Comparison of ENCODE assay signal across 9 mouse cellular contexts in genomic region chr10:61919924-61920654, GRCm38 (mm10). TPM values are rescaled to one million over a fixed set of nuclear protein-coding genes. Genes with fewer than 3 reads are reported as not detected.
DNase-seq lines count a peak whose midpoint lies in the region; ATAC-seq and TF ChIP-seq lines count a peak whose summit lies in the region.
"Had no signal": no experiment of that assay in that cellular context is flagged by ENCODE, and none has a peak within 500 bp of the region (broad histone marks: within the 10 kb centered on the region; RNA-seq: fewer than 3 reads in every experiment).

No protein-coding gene starts in this region.

- H3K9ac ChIP-seq in liver, embryonic 12.5 days, result no peak overlapping the region
- H3K9ac ChIP-seq in liver, postnatal 0 days (replicated peaks), result no peak overlapping the region
- H3K9ac ChIP-seq in forebrain, postnatal 0 days, result no peak overlapping the region
- H3K9ac ChIP-seq: midbrain, embryonic 12.5 days had no signal

- no peak for ATAC-seq in liver, embryonic 12.5 days
- ATAC-seq in liver, postnatal 0 days, result no peak
- no peak for ATAC-seq in forebrain, postnatal 0 days

- peak; percentile 25 for DNase-seq in adrenal gland, postnatal 14 days
- no peak for DNase-seq in adrenal gland, adult 18-20 months (ENCODE audit: low spot score in 2 of 2)
- no peak for DNase-seq in liver, postnatal 0 days
- DNase-seq in heart, postnatal 14 days, result peak; percentile 21 to 23
- peak; percentile 57 for DNase-seq in lung, postnatal 14 days
- no peak for DNase-seq in left cerebral cortex, adult 9 months (ENCODE audit: low spot score in 2 of 2)
- DNase-seq in forebrain, postnatal 0 days, result no peak

- H3K4me3 ChIP-seq in liver, embryonic 12.5 days, result no peak overlapping the region
- no peak overlapping the region for H3K4me3 ChIP-seq in liver, postnatal 0 days (ENCODE audit: low read depth, low read length)
- no peak overlapping the region for H3K4me3 ChIP-seq in forebrain, postnatal 0 days (ENCODE audit: low read depth, low read length)
- H3K4me3 ChIP-seq: midbrain, embryonic 12.5 days had no signal

- intact Hi-C loops in heart, postnatal 14 days (cut with DNase I), result no loop called here

- H3K9me3 ChIP-seq in liver, embryonic 12.5 days (replicated peaks), result 0 out of 2 replicates have a peak, but pooled peaks cover 4% of the 10 kb centered on the region
- peaks cover 3% of the 10 kb centered on the region; the same call in 1 of the 2 replicates for H3K9me3 ChIP-seq in liver, postnatal 0 days (ENCODE audit: low read length)
- 0 out of 2 replicates have a peak, but pooled peaks cover 5% of the 10 kb centered on the region for H3K9me3 ChIP-seq in forebrain, postnatal 0 days (ENCODE audit: low read length)

- 0 out of 2 replicates have a peak, but pooled peaks cover 4% of the 10 kb centered on the region for H3K4me1 ChIP-seq in liver, embryonic 12.5 days
- no peaks in the 10 kb centered on the region for H3K4me1 ChIP-seq in liver, postnatal 0 days (ENCODE audit: insufficient read depth)
- H3K4me1 ChIP-seq in forebrain, postnatal 0 days (ENCODE audit: insufficient read depth), result no peaks in the 10 kb centered on the region

- WGBS in liver, embryonic 12.5 days (ENCODE audit: insufficient replicate concordance), result 46% methylated on average over 13 of the region's 13 CpGs
- 53% methylated on average over 12 of the region's 13 CpGs for WGBS in liver, postnatal 0 days (ENCODE audit: insufficient replicate concordance)
- WGBS in forebrain, postnatal 0 days, result 48% methylated on average over 13 of the region's 13 CpGs

- H3K27ac ChIP-seq in liver, embryonic 12.5 days, result 0 out of 2 replicates have a peak overlapping the region, but pooled peaks have one; percentile 7
- H3K27ac ChIP-seq in liver, postnatal 0 days (ENCODE audit: low read depth), result no peak overlapping the region
- H3K27ac ChIP-seq in forebrain, postnatal 0 days (ENCODE audit: low read depth, low read length), result no peak overlapping the region
- H3K27ac ChIP-seq: midbrain, embryonic 12.5 days had no signal

- no peak for TF ChIP-seq EP300 in liver, postnatal 0 days (IDR thresholded peaks at IDR 0.05; ENCODE audit: low read depth)

- H3K36me3 ChIP-seq in liver, embryonic 12.5 days, result no peaks in the 10 kb centered on the region
- H3K36me3 ChIP-seq in liver, postnatal 0 days (replicated peaks; ENCODE audit: insufficient read depth, low read length), result no peaks in the 10 kb centered on the region
- no peaks in the 10 kb centered on the region for H3K36me3 ChIP-seq in forebrain, postnatal 0 days (ENCODE audit: insufficient read depth)
- H3K36me3 ChIP-seq: midbrain, embryonic 12.5 days had no signal

- no peaks in the 10 kb centered on the region for H3K27me3 ChIP-seq in liver, embryonic 12.5 days (replicated peaks)
- H3K27me3 ChIP-seq in liver, postnatal 0 days (ENCODE audit: insufficient read depth, low read length), result no peaks in the 10 kb centered on the region
- H3K27me3 ChIP-seq in forebrain, postnatal 0 days (ENCODE audit: insufficient read depth, low read length), result no peaks in the 10 kb centered on the region

- no peak for TF ChIP-seq CTCF in liver, postnatal 0 days (IDR thresholded peaks at IDR 0.05; ENCODE audit: low read depth)
- no peak for TF ChIP-seq CTCF in forebrain, postnatal 0 days (IDR thresholded peaks at IDR 0.05; ENCODE audit: low read depth)

- no peak overlapping the region for H3K4me2 ChIP-seq in liver, embryonic 12.5 days
- H3K4me2 ChIP-seq in liver, postnatal 0 days (ENCODE audit: low read depth, low read length), result no peak overlapping the region
- H3K4me2 ChIP-seq in forebrain, postnatal 0 days (ENCODE audit: low read depth), result no peak overlapping the region
- H3K4me2 ChIP-seq: midbrain, embryonic 12.5 days had no signal

RNA-seq across cellular contexts. Expression of gene Col13a1, which starts 58.8 kb away (rescaled TPM):
- total RNA-seq in adrenal gland, postnatal 14 days (2021), result 10.4 and 10.6 TPM in 2 replicates
- 10 to 100 TPM in 1 of 2 experiments, 1 to 10 TPM in 1; 5.9 to 11.7 TPM for total RNA-seq in adrenal gland, adult 18-20 months (2021)
- 2.6 and 5.0 TPM in 2 replicates for polyA plus RNA-seq in liver, embryonic 12.5 days (2016; fragmentation: Nextera tagmentation; extraction: Ambion mirVana)
- polyA plus RNA-seq in liver, postnatal 0 days (2015; fragmentation: Nextera tagmentation; extraction: Ambion mirVana), result 1.5 and 1.6 TPM in 2 replicates
- 1 to 10 TPM; 1.3 to 1.8 TPM for total RNA-seq in heart, postnatal 14 days (2021)
- total RNA-seq in forebrain, postnatal 0 days (2014; rRNA removed), result 2.4 and 3.7 TPM in 2 replicates
- 1.1 and 1.6 TPM in 2 replicates for polyA plus RNA-seq in forebrain, postnatal 0 days (2015; fragmentation: Nextera tagmentation; extraction: Ambion mirVana)

Comparison
In these comparisons a context has a peak if more than half of its experiments do, and no peak if none do; other contexts are left out.
1. DNase-seq: peak in adrenal gland, postnatal 14 days (single experiment), heart, postnatal 14 days (2 of 2) and lung, postnatal 14 days (single experiment); none in adrenal gland, adult 18-20 months (0 of 2), liver, postnatal 0 days (single experiment), left cerebral cortex, adult 9 months (0 of 2) and forebrain, postnatal 0 days (single experiment).